Mouse (Mus musculus): ENCODE results near the gene Snrpg. TPM values are rescaled to one million over a fixed set of nuclear protein-coding genes. Genes with fewer than 3 reads are reported as not detected.
"Not testable (repeated sequence)": the region's sequence is repeated elsewhere in the genome, so short reads cannot be mapped to it uniquely, and the experiment has no call there.

The Snrpg gene
- total and polyA plus RNA-seq, 3 experiments = 761 to 1,339 (median 796) TPM

GRCm38 (mm10) chr6:86373556-86373955 is 2.5 kb downstream of the Snrpg start (continued):
- no peak for TF ChIP-seq KAT2A (conservative IDR thresholded peaks at IDR 0.05; ENCODE audit: low read depth, low read length)
- no peak for TF ChIP-seq POLR2A (IDR thresholded peaks at IDR 0.05; ENCODE audit: control insufficient read depth in 1 of 2, insufficient read depth in 1 of 2, low read depth in 1 of 2, low read length in 2 of 2, poor library complexity in 1 of 2)
- TF ChIP-seq UBTF (IDR thresholded peaks at IDR 0.05; ENCODE audit: borderline replicate concordance, insufficient read depth, low read depth, low read length) = no peak

- Histone ChIP-seq H3K9me3 (replicated peaks; ENCODE audit: insufficient read depth, low read length) (no peaks in the 10 kb centered on the region), H3K36me3 (ENCODE audit: control insufficient read depth in 1 of 2, insufficient read depth in 2 of 2, low read length in 2 of 2) (peaks cover 4 to 11% of the 10 kb centered on the region in 2 experiments), H3K27me3 (ENCODE audit: control insufficient read depth in 1 of 2, insufficient read depth in 2 of 2, low read length in 2 of 2) (no peaks in the 10 kb centered on the region), H3K27ac (ENCODE audit: control insufficient read depth, low read depth, low read length) (no peak overlapping the region), H3K9ac (ENCODE audit: control insufficient read depth, low read depth, low read length, poor library complexity, severe bottlenecking) (no peak overlapping the region), H3K4me3 (ENCODE audit: control insufficient read depth in 1 of 2, insufficient read depth in 1 of 2, low read depth in 2 of 2, low read length in 2 of 2) (no peak overlapping the region), H3K4me1 (ENCODE audit: control insufficient read depth in 1 of 2, insufficient read depth in 2 of 2, low read length in 2 of 2) (peaks cover 0 to 4% of the 10 kb centered on the region in 2 experiments; a peak in 1 of 4 replicates), H3K79me2 (ENCODE audit: control insufficient read depth, insufficient read depth, low read length, poor library complexity) (peaks cover 21% of the 10 kb centered on the region)
- TF ChIP-seq GATA1 (IDR thresholded peaks at IDR 0.05; ENCODE audit: low read depth, low read length) (no peak), POLR2AphosphoS2 (IDR thresholded peaks at IDR 0.05; ENCODE audit: low read length) (no peak)
- DNase-seq (ENCODE audit: low read depth, low spot score) = no peak
Measured at GRCm38 (mm10) chr6:86378341-86378740, 7.2 kb downstream of the Snrpg start.

GRCm38 (mm10) chr6:86380112-86380511 is 9.0 kb downstream of the Snrpg start:
- not testable (repeated sequence) for H3K27me3 ChIP-seq (ENCODE audit: control insufficient read depth in 1 of 2, insufficient read depth in 2 of 2, low read length in 2 of 2); H3K9me3 ChIP-seq (replicated peaks; ENCODE audit: insufficient read depth, low read length); H3K4me3 ChIP-seq (ENCODE audit: control insufficient read depth in 1 of 2, insufficient read depth in 1 of 2, low read depth in 2 of 2, low read length in 2 of 2); H3K27ac ChIP-seq (ENCODE audit: control insufficient read depth, low read depth, low read length); H3K36me3 ChIP-seq (ENCODE audit: control insufficient read depth in 1 of 2, insufficient read depth in 2 of 2, low read length in 2 of 2); DNase-seq (ENCODE audit: low read depth, low spot score); H3K79me2 ChIP-seq (ENCODE audit: control insufficient read depth, insufficient read depth, low read length, poor library complexity); H3K9ac ChIP-seq (ENCODE audit: control insufficient read depth, low read depth, low read length, poor library complexity, severe bottlenecking)
- peaks cover 1 to 11% of the 10 kb centered on the region in 2 experiments; a peak in 3 of 4 replicates for H3K4me1 ChIP-seq (ENCODE audit: control insufficient read depth in 1 of 2, insufficient read depth in 2 of 2, low read length in 2 of 2)

DNA sequence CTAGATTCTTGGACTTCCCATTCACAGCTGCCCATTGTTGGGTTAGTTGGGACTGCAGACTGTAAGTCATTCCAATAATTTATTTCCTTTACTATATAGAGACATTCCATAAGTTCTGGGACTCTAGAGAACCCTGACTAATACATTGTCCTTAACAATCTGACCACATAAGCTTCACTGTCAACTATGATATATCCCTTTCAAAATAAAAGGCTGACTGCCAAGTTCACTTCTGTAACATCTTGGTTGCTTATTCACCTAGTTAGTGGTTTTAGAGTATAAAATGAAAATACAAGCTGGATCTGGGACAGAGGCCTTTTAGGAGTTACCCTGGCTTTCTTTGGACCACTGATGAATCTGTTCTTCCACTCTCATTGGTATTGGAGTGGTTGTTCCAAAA is 11.4 kb downstream of the Snrpg start:
- H3K4me1 ChIP-seq (ENCODE audit: control insufficient read depth in 1 of 2, insufficient read depth in 2 of 2, low read length in 2 of 2) = peaks cover 9 to 18% of the 10 kb centered on the region in 2 experiments
- H3K27ac ChIP-seq (ENCODE audit: control insufficient read depth, low read depth, low read length) = no peak overlapping the region
- H3K27me3 ChIP-seq (ENCODE audit: control insufficient read depth in 1 of 2, insufficient read depth in 2 of 2, low read length in 2 of 2) = no peaks in the 10 kb centered on the region
- H3K9ac ChIP-seq (ENCODE audit: control insufficient read depth, low read depth, low read length, poor library complexity, severe bottlenecking) = no peak overlapping the region
- no peak for DNase-seq (ENCODE audit: low read depth, low spot score)
- TF ChIP-seq GABPA (IDR thresholded peaks at IDR 0.05; ENCODE audit: low read depth, low read length) = no peak
- no peak for TF ChIP-seq KAT2A (conservative IDR thresholded peaks at IDR 0.05; ENCODE audit: low read depth, low read length)
- no peak for TF ChIP-seq ETS1 (IDR thresholded peaks at IDR 0.05; ENCODE audit: low read depth, low read length)
- TF ChIP-seq SMC3 (IDR thresholded peaks at IDR 0.05; ENCODE audit: low read depth, low read length) = no peak
- TF ChIP-seq POLR2AphosphoS5 (IDR thresholded peaks at IDR 0.05; ENCODE audit: borderline replicate concordance, low read depth, low read length) = no peak
- no peak for TF ChIP-seq MAX (IDR thresholded peaks at IDR 0.05; ENCODE audit: low read length)
- no peak for TF ChIP-seq CHD2 (IDR thresholded peaks at IDR 0.05; ENCODE audit: low read length)
- no peak for TF ChIP-seq MAFK (IDR thresholded peaks at IDR 0.05; ENCODE audit: borderline replicate concordance, low read depth, low read length)
- TF ChIP-seq JUND (IDR thresholded peaks at IDR 0.05; ENCODE audit: low read depth, low read length) = no peak
- no peak for TF ChIP-seq TAL1 (IDR thresholded peaks at IDR 0.05; ENCODE audit: low read length)
- no peak for TF ChIP-seq TCF12 (IDR thresholded peaks at IDR 0.05; ENCODE audit: low read depth, low read length)
- no peak for TF ChIP-seq POLR2A (IDR thresholded peaks at IDR 0.05; ENCODE audit: control insufficient read depth in 1 of 2, insufficient read depth in 1 of 2, low read depth in 1 of 2, low read length in 2 of 2, poor library complexity in 1 of 2)
- no peak for TF ChIP-seq BHLHE40 (IDR thresholded peaks at IDR 0.05; ENCODE audit: borderline replicate concordance, low read depth, low read length)
- TF ChIP-seq HCFC1 (IDR thresholded peaks at IDR 0.05; ENCODE audit: low read depth, low read length) = no peak
- H3K9me3 ChIP-seq (replicated peaks; ENCODE audit: insufficient read depth, low read length) = no peaks in the 10 kb centered on the region
- H3K4me3 ChIP-seq (ENCODE audit: control insufficient read depth in 1 of 2, insufficient read depth in 1 of 2, low read depth in 2 of 2, low read length in 2 of 2) = no peak overlapping the region
- H3K79me2 ChIP-seq (ENCODE audit: control insufficient read depth, insufficient read depth, low read length, poor library complexity) = no peaks in the 10 kb centered on the region; the same call in 1 of the 2 replicates
- peaks cover 7 to 19% of the 10 kb centered on the region in 2 experiments for H3K36me3 ChIP-seq (ENCODE audit: control insufficient read depth in 1 of 2, insufficient read depth in 2 of 2, low read length in 2 of 2)
